Mouse (Mus musculus): ENCODE results near the gene 0610037L13Rik. TPM values are rescaled to one million over a fixed set of nuclear protein-coding genes. Genes with fewer than 3 reads are reported as not detected.

The 0610037L13Rik gene
- total RNA-seq, 2 experiments from 2014 or later = 41.9 to 50.1 TPM

DNA sequence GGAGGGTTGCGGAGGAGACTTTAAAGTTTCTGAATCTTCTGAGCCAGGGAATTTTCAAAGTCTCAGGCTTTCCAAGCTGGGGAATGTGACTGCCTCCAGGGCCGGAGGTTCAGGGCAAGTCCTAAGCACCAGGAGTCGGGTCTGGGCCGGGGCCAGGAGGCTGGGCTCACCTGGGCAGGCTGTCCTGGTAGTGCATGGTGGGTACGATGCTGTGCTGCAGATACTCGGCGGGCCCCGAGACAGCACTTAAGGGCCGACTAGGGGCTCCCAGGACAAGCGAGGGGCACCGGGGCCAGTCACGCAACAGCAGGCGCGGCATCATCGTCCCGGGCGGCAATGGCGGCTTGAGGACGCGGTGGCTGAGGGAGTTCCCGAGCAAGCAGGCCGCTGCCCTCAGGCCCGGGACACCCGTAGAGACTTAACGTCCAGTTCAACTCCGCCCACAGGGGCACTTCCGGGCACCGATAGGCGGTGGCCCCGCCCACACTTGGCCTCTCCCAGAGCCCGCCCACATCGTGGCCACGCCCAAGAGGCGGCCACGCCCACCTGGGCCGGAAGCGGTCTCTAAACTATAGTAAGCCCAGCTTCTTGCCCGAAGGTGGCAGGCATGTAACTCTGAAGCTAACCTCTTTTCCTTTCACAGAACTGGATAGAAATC lies 33.7 kb downstream of the 0610037L13Rik start, which contains the start of gene Cpt2:
Gene Cpt2, minus strand, starts transcription at position 466 of the 658 bp plus-strand sequence.
- intact Hi-C loops (cut with DNase I) = loop anchor here (10.0 kb wide), 2 partner anchors 152 to 382 kb away; partner anchors contain the start of gene Zyg11b
- DNase-seq = peak; percentile 97
- H3K4me3 ChIP-seq = peak within 1 kb of the TSS; percentile 91
- peak; percentile 50 for TF ChIP-seq CTCF (IDR thresholded peaks at IDR 0.05)
- H3K27ac ChIP-seq = peak within 1 kb of the TSS; percentile 98

DNA sequence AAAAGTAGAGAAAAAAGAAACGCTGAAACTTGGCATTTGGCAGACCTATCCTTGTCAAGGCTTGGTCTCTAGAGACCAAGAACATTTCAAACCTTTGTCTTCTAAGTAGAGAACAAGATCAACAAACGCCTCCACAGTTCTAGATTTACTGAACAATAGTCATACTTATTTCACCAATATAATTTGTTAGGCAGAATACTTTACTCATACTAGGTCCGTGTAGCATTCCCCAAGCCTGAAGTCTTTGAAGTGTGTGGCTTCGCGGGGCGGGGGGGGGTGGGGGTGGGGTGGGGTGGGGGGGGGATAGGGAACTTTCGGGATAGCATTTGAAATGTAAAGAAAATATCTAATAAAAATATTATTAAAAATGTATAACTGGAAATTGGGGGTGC lies 34.2 kb downstream of the 0610037L13Rik start:
- DNase-seq = no peak
- Histone ChIP-seq H3K27ac (peak overlapping the region; percentile 98), H3K4me3 (peak overlapping the region; percentile 91)
- TF ChIP-seq CTCF (IDR thresholded peaks at IDR 0.05) = no peak
- intact Hi-C loops (cut with DNase I) = loop anchor here (10.0 kb wide), 2 partner anchors 151 to 381 kb away; partner anchors contain the start of gene Zyg11b

DNA sequence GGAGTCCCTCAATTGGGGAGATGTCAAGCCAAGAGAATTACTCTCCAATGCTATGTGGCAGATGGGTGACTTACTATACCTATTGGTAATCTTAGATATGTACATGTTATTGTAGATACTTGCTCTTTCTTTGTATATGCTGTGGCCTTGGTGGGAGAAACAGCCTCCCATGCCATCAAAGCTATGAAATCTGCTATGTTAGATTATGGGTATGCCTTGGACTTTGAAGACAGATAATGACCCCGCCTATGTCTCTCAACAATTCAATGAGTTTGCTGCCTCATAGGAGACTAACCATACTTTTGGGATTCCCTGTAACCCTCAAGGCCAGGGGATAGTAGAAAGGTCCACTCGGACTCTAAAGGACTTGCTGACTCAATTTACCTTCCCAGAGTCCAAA lies 38.7 kb downstream of the 0610037L13Rik start:
- DNase-seq = no peak
- TF ChIP-seq CTCF (IDR thresholded peaks at IDR 0.05) = no peak
- H3K27ac ChIP-seq = no peak overlapping the region
- H3K4me3 ChIP-seq = no peak overlapping the region
- intact Hi-C loops (cut with DNase I) = loop anchor here (10.0 kb wide), 2 partner anchors 147 to 377 kb away; partner anchors contain the start of gene Zyg11b

DNA sequence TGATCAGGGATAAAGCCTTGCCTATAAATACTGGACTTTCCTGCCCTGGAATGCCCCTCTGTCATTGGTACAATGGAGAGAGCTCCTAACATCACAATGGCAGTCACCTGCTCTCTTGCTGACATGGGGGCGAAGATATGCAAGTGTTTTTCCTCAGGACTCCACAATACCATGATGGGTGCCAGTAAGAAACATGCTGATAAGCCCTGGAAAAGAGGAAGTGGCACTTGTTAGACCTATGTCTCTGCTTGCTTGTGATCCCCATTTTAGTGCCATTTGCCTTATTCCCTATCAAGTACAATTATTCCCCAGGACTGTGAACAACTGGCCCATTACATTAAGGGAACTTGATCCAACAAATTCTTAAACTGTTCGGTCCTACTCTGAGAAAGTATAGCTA lies 39.1 kb downstream of the 0610037L13Rik start:
- no peak overlapping the region for H3K4me3 ChIP-seq
- intact Hi-C loops (cut with DNase I) = loop anchor here (10.0 kb wide), 2 partner anchors 146 to 376 kb away; partner anchors contain the start of gene Zyg11b

DNA sequence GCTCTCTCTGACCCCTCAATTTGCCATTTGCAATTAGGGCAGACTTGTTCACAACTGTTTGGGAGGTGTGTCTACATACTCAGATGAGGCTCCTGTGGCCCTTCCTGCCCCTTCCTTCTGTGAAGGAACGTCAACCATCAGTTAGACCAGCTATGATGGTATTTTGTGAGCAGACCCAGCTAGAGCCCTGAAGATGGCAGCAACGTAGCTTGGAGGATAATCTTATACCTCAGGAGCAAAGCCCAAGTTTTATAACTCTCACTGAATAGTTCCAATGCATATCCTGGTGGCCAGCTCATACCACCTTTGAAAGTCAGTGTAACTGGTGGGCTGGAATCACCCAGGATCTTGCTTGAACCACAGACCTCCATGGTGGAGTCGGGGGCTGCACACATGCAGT lies 41.8 kb downstream of the 0610037L13Rik start:
- Histone ChIP-seq H3K4me3 (no peak overlapping the region), H3K27ac (no peak overlapping the region)
- no peak for DNase-seq
- no peak for TF ChIP-seq CTCF (IDR thresholded peaks at IDR 0.05)
- intact Hi-C loops (cut with DNase I) = loop anchor here (10.0 kb wide), 1 partner anchor 203 kb away; no protein-coding TSS in a partner anchor

More for the DNA sequence above, 39.1 kb downstream of the 0610037L13Rik start:
- DNase-seq = no peak
- no peak overlapping the region for H3K27ac ChIP-seq
- no peak for TF ChIP-seq CTCF (IDR thresholded peaks at IDR 0.05)

DNA sequence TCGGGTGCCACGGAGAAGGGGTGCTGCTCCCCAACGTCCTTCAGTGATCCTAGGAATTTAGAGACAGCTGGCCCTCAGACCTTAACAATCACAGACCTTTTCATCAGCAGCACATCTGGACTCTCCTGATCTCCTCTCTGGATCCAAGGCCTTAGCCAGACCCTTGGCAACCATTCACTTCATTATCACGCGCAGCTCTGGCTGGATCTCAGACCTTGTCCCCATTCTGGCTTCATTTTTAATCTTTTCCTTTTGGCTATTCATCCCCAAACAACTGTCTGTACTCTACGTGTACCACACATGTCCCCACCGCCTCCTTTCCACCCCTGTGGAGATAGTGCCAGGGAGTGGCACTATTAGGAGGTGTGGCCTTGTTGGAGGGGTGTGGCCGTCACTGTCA lies 43.6 kb downstream of the 0610037L13Rik start:
- DNase-seq = no peak
- H3K4me3 ChIP-seq = no peak overlapping the region
- no peak overlapping the region for H3K27ac ChIP-seq
- intact Hi-C loops (cut with DNase I) = loop anchor here (10.0 kb wide), 1 partner anchor 202 kb away; no protein-coding TSS in a partner anchor
- no peak for TF ChIP-seq CTCF (IDR thresholded peaks at IDR 0.05)

DNA sequence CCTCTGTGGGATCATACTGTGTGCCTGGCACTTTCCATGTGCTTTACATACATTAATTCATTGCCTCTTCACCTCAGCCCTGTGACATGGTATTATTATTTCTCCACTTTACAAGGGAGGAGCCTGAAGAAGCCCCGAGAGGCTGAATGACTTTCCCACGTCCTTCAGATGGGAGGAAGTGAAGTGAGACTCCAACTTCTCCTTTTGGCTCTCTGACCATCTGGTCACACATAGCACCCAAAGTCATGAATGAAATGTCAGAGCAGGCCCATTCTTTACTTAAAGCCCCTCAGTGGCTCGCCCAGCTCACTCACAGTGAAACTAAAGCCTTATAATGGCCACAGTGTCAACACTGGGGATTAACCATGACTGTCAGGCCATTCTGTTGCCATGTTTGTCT lies 45.6 kb downstream of the 0610037L13Rik start:
- Histone ChIP-seq H3K4me3 (no peak overlapping the region), H3K27ac (no peak overlapping the region)
- no peak for TF ChIP-seq CTCF (IDR thresholded peaks at IDR 0.05)
- DNase-seq = no peak
- intact Hi-C loops (cut with DNase I) = loop anchor here (10.0 kb wide), 1 partner anchor 200 kb away; no protein-coding TSS in a partner anchor

DNA sequence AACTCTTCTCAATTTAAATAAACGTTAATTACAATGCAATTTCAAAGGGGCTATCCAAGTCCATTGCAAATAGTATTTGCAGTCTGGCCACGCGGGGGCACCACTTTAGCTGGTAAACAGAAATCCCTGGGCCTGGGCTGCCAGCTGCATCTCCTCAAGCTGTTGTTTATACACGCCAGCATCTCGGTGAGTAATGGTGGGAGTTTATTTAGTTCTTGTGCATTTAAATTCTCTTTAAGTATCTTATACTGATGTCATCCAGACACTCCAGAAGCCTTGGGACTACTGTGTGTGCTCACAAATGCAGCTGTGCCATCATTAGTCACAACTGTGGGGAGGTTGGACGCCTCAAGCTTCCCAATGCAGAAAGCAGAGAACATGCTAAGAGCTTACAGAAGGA lies 47.7 kb downstream of the 0610037L13Rik start:
- peak; percentile 80 for DNase-seq
- H3K4me3 ChIP-seq = no peak overlapping the region
- peak; percentile 77 for TF ChIP-seq CTCF (IDR thresholded peaks at IDR 0.05)
- intact Hi-C loops (cut with DNase I) = loop anchor here (10.0 kb wide), 1 partner anchor 197 kb away; no protein-coding TSS in a partner anchor
- no peak overlapping the region for H3K27ac ChIP-seq

DNA sequence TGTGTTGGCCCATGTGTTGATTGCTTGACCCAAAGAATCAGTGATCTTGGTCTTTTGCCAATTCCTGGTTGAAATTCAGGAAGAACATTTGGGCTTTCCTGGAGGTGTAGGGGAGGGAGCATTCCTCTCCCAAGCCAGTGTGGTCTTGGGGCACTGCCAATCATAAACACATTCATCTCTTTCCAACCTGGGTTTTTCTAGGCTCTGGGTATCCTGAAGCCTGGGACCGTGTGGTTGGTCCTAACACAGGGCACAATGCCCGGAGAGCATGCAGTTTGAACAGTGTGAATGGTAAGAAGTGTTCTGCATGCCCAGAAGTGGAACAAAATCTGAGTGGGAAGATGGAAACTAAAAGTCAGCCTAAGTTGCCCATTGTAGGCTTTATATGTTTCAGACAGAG lies 48.5 kb downstream of the 0610037L13Rik start:
- no peak overlapping the region for H3K27ac ChIP-seq
- no peak overlapping the region for H3K4me3 ChIP-seq
- DNase-seq = no peak
- intact Hi-C loops (cut with DNase I) = loop anchor here (10.0 kb wide), 1 partner anchor 197 kb away; no protein-coding TSS in a partner anchor
- TF ChIP-seq CTCF (IDR thresholded peaks at IDR 0.05) = no peak

DNA sequence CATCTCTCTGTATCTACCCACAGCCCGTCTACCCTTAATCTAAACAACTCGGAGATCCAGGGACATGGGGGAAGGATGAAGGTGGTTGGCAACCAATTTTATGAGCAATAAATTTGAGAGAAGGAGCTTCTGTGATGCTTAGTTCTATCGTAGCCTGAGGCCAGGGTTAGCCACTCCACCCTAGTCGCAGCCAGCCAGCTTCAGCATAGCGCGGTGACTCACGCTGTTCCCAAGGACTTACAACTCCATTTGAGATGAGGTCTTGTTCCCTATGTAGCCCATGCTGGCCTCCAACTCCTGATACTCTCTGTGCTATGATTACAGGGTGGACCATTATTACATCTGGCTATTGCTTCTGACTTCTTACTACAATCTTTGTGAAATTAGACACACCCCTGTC lies 53.1 kb downstream of the 0610037L13Rik start:
- peak; percentile 56 for DNase-seq
- intact Hi-C loops (cut with DNase I) = no loop called here
- TF ChIP-seq CTCF (IDR thresholded peaks at IDR 0.05) = no peak
- Histone ChIP-seq H3K4me3 (no peak overlapping the region), H3K27ac (peak overlapping the region; percentile 62)

DNA sequence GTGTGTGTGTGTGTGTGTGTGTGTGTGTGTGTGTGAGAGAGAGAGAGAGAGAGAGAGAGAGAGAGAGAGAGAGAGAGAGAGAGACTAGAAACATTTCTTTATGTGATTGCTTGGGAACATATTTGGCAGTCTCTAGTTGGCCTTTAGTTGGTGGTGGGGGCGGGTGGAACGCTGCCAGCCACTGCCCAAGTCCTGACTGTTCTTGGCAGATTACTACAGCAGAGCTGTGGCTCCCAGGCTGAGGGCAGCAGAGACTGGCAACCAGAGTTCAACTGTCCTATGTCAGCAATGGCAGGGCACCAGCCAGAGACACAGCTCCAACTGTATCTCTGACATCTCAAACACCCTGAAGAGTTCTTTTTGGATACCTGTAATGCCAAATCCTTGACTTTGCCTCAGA lies 54.5 kb downstream of the 0610037L13Rik start:
- no peak overlapping the region for H3K27ac ChIP-seq
- no peak for TF ChIP-seq CTCF (IDR thresholded peaks at IDR 0.05)
- no peak for DNase-seq
- H3K4me3 ChIP-seq = no peak overlapping the region
- intact Hi-C loops (cut with DNase I) = no loop called here

Other genes with a start within 250 kb of the 0610037L13Rik start
- gene Dmrtb1, start 205.6 kb upstream of the 0610037L13Rik start, total RNA-seq (2021) = not detected
- gene Lrp8, start 87.6 kb upstream of the 0610037L13Rik start, total RNA-seq (2021) = under 1 TPM; 0.31 to 0.33 TPM
- 10 to 100 TPM; 25.6 to 30.0 TPM for gene Magoh, start 10.1 kb upstream of the 0610037L13Rik start, total RNA-seq (2021)
- gene Cpt2, start 33.8 kb downstream of the 0610037L13Rik start, total RNA-seq (2021) = 100 to 1,000 TPM in 1 of 2 experiments, 10 to 100 TPM in 1; 61.5 to 103 TPM
- gene Slc1a7, start 78.5 kb downstream of the 0610037L13Rik start, total RNA-seq (2021) = under 1 TPM; 0.10 to 0.17 TPM
- gene Podn, start 206.6 kb downstream of the 0610037L13Rik start, total RNA-seq (2021) = 1 to 10 TPM; 7.2 to 8.3 TPM

Measured in gastrocnemius, adult 2 months (tissue).